Mouse (Mus musculus) heart, adult 2 months (tissue): Measurements from ENCODE around the gene Ppef2.

Source experiments
- CTCF ChIP-seq: fragments of 200-600 bp; IDR thresholded peaks from 2 replicates; pipeline ENCODE4 v1.8.1; 2022; ENCODE audit warnings: antibody characterized with exemption, mild to moderate bottlenecking, moderate library complexity
- EP300 ChIP-seq: fragments of 200-500 bp; IDR thresholded peaks from 2 replicates; pipeline ENCODE4 v1.6.1; 2011; ENCODE audit warnings: low read depth, low read length, control low read depth; ENCODE audit not compliant: insufficient read depth
- POLR2A ChIP-seq: fragments of 200-500 bp; IDR thresholded peaks from 2 replicates; pipeline ENCODE4 v1.6.1; 2011; ENCODE audit warnings: mild to moderate bottlenecking, low read depth, low read length, control low read depth; ENCODE audit not compliant: insufficient read depth

DNA sequence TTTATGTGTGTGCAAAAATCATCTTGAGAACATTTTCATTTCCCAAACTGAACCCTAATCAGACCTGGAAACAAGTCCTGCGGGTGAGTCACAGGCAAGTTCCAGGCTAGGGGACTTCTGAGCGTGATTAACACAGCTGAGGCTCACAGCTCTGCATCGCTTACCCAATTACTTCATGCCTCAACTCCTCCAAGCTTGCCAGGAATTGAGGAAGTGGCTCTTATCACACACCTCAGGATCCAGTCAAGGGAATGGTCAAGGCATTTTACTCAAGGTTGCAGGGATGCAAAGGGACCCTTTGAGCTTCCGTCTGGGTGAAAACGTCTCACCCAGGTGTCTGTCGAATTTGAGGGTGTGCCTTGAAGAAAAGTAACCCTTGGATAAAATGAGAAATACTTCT lies 36.3 kb downstream of the Ppef2 start:
- TF ChIP-seq POLR2A (no peak), CTCF (no peak), EP300 (no peak)
